Mouse (Mus musculus): Measurements from ENCODE around the gene Rhbg.
"Not testable (repeated sequence)": the region's sequence is repeated elsewhere in the genome, so short reads cannot be mapped to it uniquely, and the experiment has no call there.

GRCm38 (mm10) chr3:88295272-88295671 lies 40.8 kb upstream of the Rhbg start:
- TF ChIP-seq CTCF (IDR thresholded peaks at IDR 0.05; ENCODE audit: borderline replicate concordance, extremely low read depth, insufficient read depth, insufficient read length); POLR2A (IDR thresholded peaks at IDR 0.05; ENCODE audit: borderline replicate concordance, extremely low read depth, insufficient read depth, insufficient read length, poor library complexity, severe bottlenecking): not testable (repeated sequence)
